Mouse (Mus musculus): ENCODE results near the gene Lin28a.

The Lin28a gene

DNA sequence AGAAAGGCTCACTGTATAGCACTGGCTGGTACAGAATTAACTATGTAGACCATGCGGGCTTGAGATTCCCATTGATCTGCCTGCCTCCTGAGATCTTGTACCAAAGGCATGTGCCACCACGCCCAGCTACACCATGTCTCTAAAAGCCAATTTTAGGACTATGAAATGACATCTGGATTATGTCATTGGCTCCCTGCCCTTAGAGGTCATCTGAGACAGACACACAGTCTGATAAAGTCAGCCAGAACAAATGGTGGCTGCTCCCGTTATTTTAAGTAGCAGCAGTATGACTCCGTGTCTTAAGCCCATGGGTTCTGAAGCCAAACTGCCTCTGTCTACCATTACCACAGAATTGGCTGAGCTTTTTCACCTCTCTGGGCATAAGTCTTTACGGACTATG lies 38.1 kb downstream of the Lin28a start:
- no peak for DNase-seq (ENCODE audit: low read depth, low spot score)

- no peak for DNase-seq (ENCODE audit: low read depth, low spot score)
Observed at GRCm38 (mm10) chr4:133978021-133978711, 40.5 kb downstream of the Lin28a start.

GRCm38 (mm10) chr4:133971741-133972140 lies 46.9 kb downstream of the Lin28a start:
- no peak for DNase-seq (ENCODE audit: low read depth, low spot score)

DNA sequence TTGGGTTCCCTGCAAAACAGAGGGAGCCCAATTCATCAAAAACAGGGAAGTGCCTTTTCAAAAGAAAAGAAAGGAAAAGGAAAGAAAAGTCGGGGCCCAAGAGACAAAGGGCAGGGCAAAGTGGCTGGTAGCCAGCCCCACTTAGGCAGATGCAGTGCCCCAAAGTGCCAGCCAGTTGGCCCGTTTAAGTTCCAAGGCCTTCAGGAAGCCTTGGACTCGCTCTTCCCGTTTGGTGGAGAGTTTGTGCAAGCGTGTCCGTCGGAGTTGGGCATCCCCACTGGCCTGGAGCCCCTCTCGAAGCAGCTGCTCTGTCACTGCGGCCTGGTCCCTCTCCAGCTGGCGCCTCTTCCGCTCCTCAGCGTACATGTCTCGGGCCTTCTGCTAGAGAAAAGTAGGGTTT lies 47.8 kb downstream of the Lin28a start:
- DNase-seq (ENCODE audit: low read depth, low spot score), result no peak

- DNase-seq (ENCODE audit: low read depth, low spot score), result peak; percentile 60
Observed at GRCm38 (mm10) chr4:133970196-133970595, 48.4 kb downstream of the Lin28a start.

DNA sequence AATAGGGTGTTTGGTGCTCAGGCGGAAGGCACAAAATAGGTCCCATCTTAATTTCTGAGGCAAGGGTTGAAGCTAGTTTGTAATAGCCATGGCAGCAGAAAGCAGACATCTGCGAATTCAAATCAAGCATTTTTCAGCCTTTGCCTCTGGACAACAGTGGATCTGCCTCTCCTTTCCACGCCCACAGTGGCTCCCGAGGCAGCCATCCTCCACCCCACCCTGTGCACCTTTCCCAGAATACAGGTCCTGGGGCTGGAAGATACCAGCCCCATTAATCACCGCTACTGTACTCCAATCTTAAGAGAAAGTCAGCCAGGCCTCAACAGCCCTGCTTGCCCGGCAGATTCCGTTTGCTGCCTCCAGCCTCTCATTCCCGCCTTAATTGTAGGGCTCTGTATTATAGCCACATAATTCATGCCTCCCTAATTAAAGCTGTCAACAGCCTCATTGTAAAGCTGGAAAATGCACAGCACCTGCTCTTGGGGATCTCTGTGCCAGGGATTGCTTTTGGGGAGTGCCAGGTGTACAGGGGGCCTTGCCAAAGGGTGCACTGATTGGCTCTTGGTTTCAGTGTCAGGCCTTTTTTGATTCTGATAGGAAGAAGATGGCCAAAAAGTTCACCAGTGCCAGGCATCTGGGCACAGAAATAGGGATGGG lies 49.4 kb downstream of the Lin28a start:
- DNase-seq (ENCODE audit: low read depth, low spot score), result no peak

GRCm38 (mm10) chr4:133968150-133968921 lies 50.3 kb downstream of the Lin28a start, which contains the start of gene Hmgn2:
Gene Hmgn2 (minus strand): TSS chr4:133968650.
- DNase-seq (ENCODE audit: low read depth, low spot score), result no peak

- DNase-seq (ENCODE audit: low read depth, low spot score), result peak; percentile 90
Observed at GRCm38 (mm10) chr4:133967866-133968149, 50.8 kb downstream of the Lin28a start.

DNA sequence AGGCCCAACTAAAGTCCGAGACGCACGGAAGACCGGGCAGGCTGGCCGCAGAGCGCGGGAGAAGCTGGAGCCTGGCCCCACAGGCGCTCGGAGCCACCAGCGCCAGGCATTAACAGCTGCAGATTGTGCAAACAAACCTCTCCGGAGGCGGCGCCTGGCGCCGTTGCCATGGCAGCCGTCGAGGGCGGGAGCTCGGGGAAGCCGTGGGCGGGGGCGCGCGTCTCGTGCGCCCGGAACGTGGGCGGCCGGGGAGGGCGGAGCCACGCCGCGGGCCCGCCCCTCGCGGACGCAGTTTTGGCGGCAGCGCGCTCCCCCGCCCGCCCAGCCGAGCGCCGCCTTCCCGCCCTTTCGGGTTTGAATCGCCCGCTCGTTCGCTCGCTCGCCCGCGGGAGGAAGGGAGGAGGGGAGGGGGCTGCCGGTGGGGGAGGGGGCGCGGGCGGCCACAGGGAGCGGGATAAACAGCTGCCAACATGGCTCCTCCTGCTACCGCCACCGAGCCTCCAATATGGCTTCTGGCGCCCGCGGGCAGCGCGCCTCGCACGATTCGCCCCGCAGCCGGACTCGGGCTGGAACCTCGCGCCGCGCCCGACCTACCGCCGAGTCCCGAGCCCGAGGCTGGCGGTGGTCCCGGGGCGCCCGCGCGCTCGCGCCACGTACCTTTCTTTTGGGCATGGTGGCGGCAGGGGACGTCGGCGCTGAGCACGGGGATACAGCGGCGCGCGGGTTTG lies 51.3 kb downstream of the Lin28a start:
- DNase-seq (ENCODE audit: low read depth, low spot score), result peak; percentile 95

DNA sequence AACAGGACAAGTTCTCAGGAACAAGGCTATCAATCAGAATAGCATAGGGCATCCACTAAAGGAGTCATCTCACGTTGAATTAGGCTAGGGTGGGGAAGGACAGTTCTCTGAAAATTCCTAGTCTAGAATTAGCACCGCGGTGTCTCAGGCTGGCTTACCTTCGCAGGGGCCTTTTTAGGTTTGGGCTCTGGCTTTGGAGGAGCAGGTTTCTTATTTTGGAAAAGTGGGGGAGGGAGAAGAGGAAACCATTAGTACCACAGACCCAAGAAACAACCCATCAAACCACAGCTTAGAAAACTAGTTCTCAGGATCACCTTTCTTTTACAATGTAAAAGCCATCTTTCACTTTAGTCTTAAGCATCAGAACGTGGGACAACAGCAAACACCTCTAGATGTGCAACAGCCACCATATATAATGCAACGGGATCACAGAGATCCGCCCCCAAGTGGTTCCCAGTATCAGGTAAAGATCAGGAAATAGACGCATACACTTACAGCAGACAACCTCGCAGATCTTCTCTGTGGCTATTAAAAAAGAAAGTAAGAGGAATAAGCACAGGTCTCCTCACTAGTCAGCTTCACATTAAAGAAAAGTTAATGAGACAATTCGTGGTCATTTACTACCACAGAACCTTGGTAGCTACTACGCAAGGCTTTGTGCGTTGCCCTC lies 52.2 kb downstream of the Lin28a start:
- no peak for DNase-seq (ENCODE audit: low read depth, low spot score)

DNA sequence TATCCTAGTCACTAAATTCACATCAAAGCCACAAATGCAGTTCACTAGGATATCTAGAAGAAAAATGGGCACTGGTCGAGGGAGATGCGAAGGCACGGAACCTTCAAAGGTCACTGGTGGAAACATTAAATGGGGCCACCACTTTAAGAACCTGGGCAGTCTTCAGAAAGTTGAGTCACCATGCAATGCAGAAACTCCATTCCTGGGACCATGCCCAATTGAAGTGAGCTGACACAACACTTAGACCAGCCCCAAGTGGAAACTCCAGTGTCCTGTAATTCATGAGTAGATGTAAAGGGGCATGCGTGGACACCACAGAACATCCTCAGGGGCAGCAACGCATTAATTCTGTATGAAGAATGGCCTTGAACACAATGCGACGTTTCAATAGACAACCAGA lies 56.1 kb downstream of the Lin28a start:
- no peak for DNase-seq (ENCODE audit: low read depth, low spot score)

DNA sequence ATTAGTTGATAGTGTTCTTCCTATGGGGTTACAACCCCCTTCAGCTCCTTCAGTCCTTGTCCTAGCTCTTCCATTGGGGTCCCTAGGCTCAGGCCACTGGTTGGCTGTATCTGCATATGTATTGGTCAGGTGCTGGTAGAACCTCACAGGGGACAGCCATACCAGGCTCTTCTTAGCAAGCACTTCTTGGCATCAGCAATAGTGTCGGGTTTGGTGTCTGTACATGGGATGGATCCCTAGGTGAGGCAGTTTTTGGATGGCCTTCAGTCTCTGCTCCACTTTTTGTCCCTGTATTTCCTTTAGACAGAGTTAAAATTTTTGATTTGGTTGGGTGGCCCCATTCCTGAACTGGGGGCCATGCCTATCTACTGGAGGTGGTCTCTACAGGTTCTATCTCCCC lies 59.8 kb downstream of the Lin28a start:
- no peak for DNase-seq (ENCODE audit: low read depth, low spot score)

GRCm38 (mm10) chr4:133956358-133956757 lies 62.3 kb downstream of the Lin28a start:
- DNase-seq (ENCODE audit: low read depth, low spot score), result no peak

All from retina, adult 2 months (tissue).